Mouse (Mus musculus): Measurements from ENCODE around the gene Mknk1. TPM values are rescaled to one million over a fixed set of nuclear protein-coding genes. Genes with fewer than 3 reads are reported as not detected.

The Mknk1 gene
- polyA plus RNA-seq, 1 experiment = 15.3 TPM

DNA sequence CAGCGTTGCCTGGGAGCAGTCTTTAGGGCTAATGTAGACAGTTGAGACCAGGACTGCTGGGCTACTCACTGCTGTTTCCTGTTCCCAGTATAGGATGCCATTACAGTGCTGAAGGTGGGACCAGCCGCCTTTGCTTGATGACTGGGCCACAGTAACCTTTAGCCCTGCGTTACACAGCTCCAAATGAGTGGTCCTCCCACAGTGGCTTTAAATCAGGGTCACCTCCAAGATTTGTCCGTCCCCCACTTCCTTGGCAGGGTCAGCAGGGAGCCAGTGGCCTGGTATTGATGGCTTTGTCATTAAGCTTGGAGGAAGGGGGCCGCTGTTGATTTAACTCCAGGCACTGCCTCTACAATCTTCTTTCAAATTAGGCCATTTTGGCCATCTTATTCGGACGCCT lies 24.4 kb downstream of the Mknk1 start:
- TF ChIP-seq MYOG (IDR thresholded peaks at IDR 0.05; ENCODE audit: control insufficient read depth, extremely low read depth, insufficient read length) = no peak
- no peak for TF ChIP-seq CTCF (IDR thresholded peaks at IDR 0.05; ENCODE audit: control insufficient read depth, insufficient read depth, insufficient read length)
- TF ChIP-seq CEBPB (IDR thresholded peaks at IDR 0.05; ENCODE audit: low read depth) = no peak
- TF ChIP-seq FOSL1 (IDR thresholded peaks at IDR 0.05; ENCODE audit: insufficient read depth, low read length, poor library complexity, severe bottlenecking) = no peak
- no peak for TF ChIP-seq MYOD1 (IDR thresholded peaks at IDR 0.05; ENCODE audit: control insufficient read depth, insufficient read length, low read depth)
- no peak for TF ChIP-seq MAX (IDR thresholded peaks at IDR 0.05)
- TF ChIP-seq USF1 (IDR thresholded peaks at IDR 0.05; ENCODE audit: low read depth) = no peak
- Histone ChIP-seq H3K27me3 (ENCODE audit: control insufficient read depth, insufficient read depth, insufficient read length) (no peaks in the 10 kb centered on the region), H3K4me3 (ENCODE audit: insufficient read depth, poor library complexity, severe bottlenecking) (no peak overlapping the region), H3K79me2 (ENCODE audit: control insufficient read depth, insufficient read depth) (no peaks in the 10 kb centered on the region), H3ac (ENCODE audit: control insufficient read depth, insufficient read length, low read depth) (no peak overlapping the region), H3K36me3 (ENCODE audit: control insufficient read depth, insufficient read depth) (peaks cover 11% of the 10 kb centered on the region), H3K79me3 (ENCODE audit: low read depth) (no peaks in the 10 kb centered on the region)

DNA sequence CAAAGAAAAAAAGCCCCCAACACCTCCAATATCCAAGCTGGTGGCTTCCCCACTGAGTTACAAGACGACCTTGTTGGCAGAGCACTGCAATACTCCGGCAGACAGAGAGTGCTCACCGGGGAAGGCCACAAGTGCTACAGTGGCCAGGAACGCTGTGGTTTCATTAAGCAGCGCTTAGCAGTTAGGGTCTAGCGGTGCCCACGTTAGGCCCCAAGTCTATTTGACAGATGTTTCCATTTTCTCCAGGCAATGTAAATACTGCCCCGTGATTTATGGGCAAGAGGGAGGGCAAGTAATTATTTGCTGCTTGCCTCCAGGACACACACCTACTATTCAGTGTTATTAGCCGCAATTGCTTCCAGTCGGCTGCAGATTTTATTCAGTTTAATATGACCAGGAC lies 24.9 kb downstream of the Mknk1 start:
- Histone ChIP-seq H3K79me2 (ENCODE audit: control insufficient read depth, insufficient read depth) (no peaks in the 10 kb centered on the region), H3ac (ENCODE audit: control insufficient read depth, insufficient read length, low read depth) (no peak overlapping the region), H3K27me3 (ENCODE audit: control insufficient read depth, insufficient read depth, insufficient read length) (no peaks in the 10 kb centered on the region), H3K79me3 (ENCODE audit: low read depth) (no peaks in the 10 kb centered on the region), H3K36me3 (ENCODE audit: control insufficient read depth, insufficient read depth) (peaks cover 11% of the 10 kb centered on the region), H3K4me3 (ENCODE audit: insufficient read depth, poor library complexity, severe bottlenecking) (no peak overlapping the region)
- TF ChIP-seq FOSL1 (IDR thresholded peaks at IDR 0.05; ENCODE audit: insufficient read depth, low read length, poor library complexity, severe bottlenecking) = no peak

GRCm38 (mm10) chr4:115869512-115870210 lies 30.7 kb downstream of the Mknk1 start:
- H3K4me3 ChIP-seq (ENCODE audit: insufficient read depth, poor library complexity, severe bottlenecking) = no peak overlapping the region
- TF ChIP-seq CEBPB (IDR thresholded peaks at IDR 0.05; ENCODE audit: low read depth) = no peak
- no peak for TF ChIP-seq MAX (IDR thresholded peaks at IDR 0.05)
- no peak for TF ChIP-seq USF1 (IDR thresholded peaks at IDR 0.05; ENCODE audit: low read depth)
- TF ChIP-seq MYOD1 (IDR thresholded peaks at IDR 0.05; ENCODE audit: control insufficient read depth, insufficient read length, low read depth) = no peak
- no peak for TF ChIP-seq FOSL1 (IDR thresholded peaks at IDR 0.05; ENCODE audit: insufficient read depth, low read length, poor library complexity, severe bottlenecking)
- TF ChIP-seq CTCF (IDR thresholded peaks at IDR 0.05; ENCODE audit: control insufficient read depth, insufficient read depth, insufficient read length) = no peak
- TF ChIP-seq MYOG (IDR thresholded peaks at IDR 0.05; ENCODE audit: control insufficient read depth, extremely low read depth, insufficient read length) = no peak

GRCm38 (mm10) chr4:115873231-115873630 lies 34.2 kb downstream of the Mknk1 start:
- H3ac ChIP-seq (ENCODE audit: control insufficient read depth, insufficient read length, low read depth) = no peak overlapping the region
- no peaks in the 10 kb centered on the region for H3K79me3 ChIP-seq (ENCODE audit: low read depth)
- no peak for TF ChIP-seq FOSL1 (IDR thresholded peaks at IDR 0.05; ENCODE audit: insufficient read depth, low read length, poor library complexity, severe bottlenecking)
- no peak for TF ChIP-seq MYOG (IDR thresholded peaks at IDR 0.05; ENCODE audit: control insufficient read depth, extremely low read depth, insufficient read length)
- TF ChIP-seq CEBPB (IDR thresholded peaks at IDR 0.05; ENCODE audit: low read depth) = no peak
- TF ChIP-seq USF1 (IDR thresholded peaks at IDR 0.05; ENCODE audit: low read depth) = no peak
- no peak for TF ChIP-seq CTCF (IDR thresholded peaks at IDR 0.05; ENCODE audit: control insufficient read depth, insufficient read depth, insufficient read length)
- no peak for TF ChIP-seq MAX (IDR thresholded peaks at IDR 0.05)
- no peak for TF ChIP-seq MYOD1 (IDR thresholded peaks at IDR 0.05; ENCODE audit: control insufficient read depth, insufficient read length, low read depth)
- H3K27me3 ChIP-seq (ENCODE audit: control insufficient read depth, insufficient read depth, insufficient read length) = no peaks in the 10 kb centered on the region
- H3K36me3 ChIP-seq (ENCODE audit: control insufficient read depth, insufficient read depth) = peaks cover 19% of the 10 kb centered on the region
- H3K4me3 ChIP-seq (ENCODE audit: insufficient read depth, poor library complexity, severe bottlenecking) = no peak overlapping the region
- no peaks in the 10 kb centered on the region for H3K79me2 ChIP-seq (ENCODE audit: control insufficient read depth, insufficient read depth)

More at GRCm38 (mm10) chr4:115869512-115870210, 30.7 kb downstream of the Mknk1 start:
- no peaks in the 10 kb centered on the region for H3K79me2 ChIP-seq (ENCODE audit: control insufficient read depth, insufficient read depth)
- no peaks in the 10 kb centered on the region for H3K27me3 ChIP-seq (ENCODE audit: control insufficient read depth, insufficient read depth, insufficient read length)
- no peaks in the 10 kb centered on the region for H3K79me3 ChIP-seq (ENCODE audit: low read depth)
- no peak overlapping the region for H3ac ChIP-seq (ENCODE audit: control insufficient read depth, insufficient read length, low read depth)
- peaks cover 19% of the 10 kb centered on the region for H3K36me3 ChIP-seq (ENCODE audit: control insufficient read depth, insufficient read depth)

DNA sequence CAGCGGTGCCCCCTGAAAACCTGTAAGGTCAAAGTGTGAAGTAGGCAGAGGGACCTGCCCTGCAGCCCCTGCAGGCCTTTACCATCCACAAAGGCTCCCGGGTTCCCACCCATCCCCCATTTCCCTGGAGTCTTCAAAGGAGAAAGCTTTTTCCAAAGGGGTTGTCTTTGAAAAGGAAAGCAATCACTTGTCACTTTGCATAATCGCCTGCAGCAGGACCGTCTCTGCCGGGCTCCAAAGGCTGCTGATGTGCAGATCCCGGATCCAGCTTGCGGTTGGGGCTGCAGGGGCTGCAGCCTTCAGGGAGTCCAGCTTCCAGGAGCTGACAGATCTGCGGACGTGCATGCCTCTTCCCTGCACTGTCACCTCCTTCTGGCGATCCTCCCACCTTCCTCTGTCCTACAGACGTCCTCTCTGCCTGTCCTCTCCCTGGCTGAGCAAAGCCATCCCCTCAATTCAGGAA lies 39.2 kb downstream of the Mknk1 start:
- Histone ChIP-seq H3K79me3 (ENCODE audit: low read depth) (no peaks in the 10 kb centered on the region), H3K79me2 (ENCODE audit: control insufficient read depth, insufficient read depth) (no peaks in the 10 kb centered on the region)
- TF ChIP-seq MYOG (IDR thresholded peaks at IDR 0.05; ENCODE audit: control insufficient read depth, extremely low read depth, insufficient read length) (no peak), MYOD1 (IDR thresholded peaks at IDR 0.05; ENCODE audit: control insufficient read depth, insufficient read length, low read depth) (no peak), USF1 (IDR thresholded peaks at IDR 0.05; ENCODE audit: low read depth) (no peak), FOSL1 (IDR thresholded peaks at IDR 0.05; ENCODE audit: insufficient read depth, low read length, poor library complexity, severe bottlenecking) (no peak), CEBPB (IDR thresholded peaks at IDR 0.05; ENCODE audit: low read depth) (no peak), CTCF (IDR thresholded peaks at IDR 0.05; ENCODE audit: control insufficient read depth, insufficient read depth, insufficient read length) (no peak), MAX (IDR thresholded peaks at IDR 0.05) (no peak)

DNA sequence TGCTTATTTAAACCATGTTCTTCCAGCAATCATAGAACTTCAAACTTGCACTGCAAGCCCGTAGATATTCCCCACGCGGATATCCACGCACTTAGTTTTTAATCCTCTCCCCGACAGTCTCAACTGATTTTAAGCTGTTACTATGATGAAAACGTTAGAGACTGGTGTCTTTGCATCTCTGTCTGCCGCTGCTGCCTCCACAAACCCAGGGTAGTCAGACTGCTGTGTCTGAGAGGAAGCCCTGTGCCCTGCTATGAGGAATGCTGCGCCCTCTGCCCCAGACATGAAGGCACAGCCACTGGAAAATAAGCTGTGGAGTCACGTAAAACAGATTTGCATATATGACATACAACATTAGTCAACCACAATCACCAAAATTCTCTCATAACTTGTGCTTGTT lies 39.8 kb downstream of the Mknk1 start:
- no peak overlapping the region for H3K4me3 ChIP-seq (ENCODE audit: insufficient read depth, poor library complexity, severe bottlenecking)
- H3K79me3 ChIP-seq (ENCODE audit: low read depth) = no peaks in the 10 kb centered on the region
- peaks cover under 1% of the 10 kb centered on the region for H3K36me3 ChIP-seq (ENCODE audit: control insufficient read depth, insufficient read depth)
- no peak overlapping the region for H3ac ChIP-seq (ENCODE audit: control insufficient read depth, insufficient read length, low read depth)
- H3K27me3 ChIP-seq (ENCODE audit: control insufficient read depth, insufficient read depth, insufficient read length) = no peaks in the 10 kb centered on the region
- H3K79me2 ChIP-seq (ENCODE audit: control insufficient read depth, insufficient read depth) = no peaks in the 10 kb centered on the region
- TF ChIP-seq MYOG (IDR thresholded peaks at IDR 0.05; ENCODE audit: control insufficient read depth, extremely low read depth, insufficient read length) (no peak), USF1 (IDR thresholded peaks at IDR 0.05; ENCODE audit: low read depth) (no peak), MYOD1 (IDR thresholded peaks at IDR 0.05; ENCODE audit: control insufficient read depth, insufficient read length, low read depth) (no peak), CEBPB (IDR thresholded peaks at IDR 0.05; ENCODE audit: low read depth) (no peak)

More for the DNA sequence above, 39.2 kb downstream of the Mknk1 start:
- H3K27me3 ChIP-seq (ENCODE audit: control insufficient read depth, insufficient read depth, insufficient read length) = no peaks in the 10 kb centered on the region
- H3K4me3 ChIP-seq (ENCODE audit: insufficient read depth, poor library complexity, severe bottlenecking) = no peak overlapping the region
- H3K36me3 ChIP-seq (ENCODE audit: control insufficient read depth, insufficient read depth) = peaks cover 6% of the 10 kb centered on the region
- no peak overlapping the region for H3ac ChIP-seq (ENCODE audit: control insufficient read depth, insufficient read length, low read depth)
